Mouse (Mus musculus) ES-Bruce4 (cell line): ENCODE results near the gene Lrrc25.

ENCODE experiments used
- CTCF ChIP-seq: IDR thresholded peaks from one replicate; pipeline ENCODE4 v1.8.1; 2011; ENCODE audit warnings: low read depth, low read length
- EP300 ChIP-seq: IDR thresholded peaks from 2 replicates; pipeline ENCODE4 v1.6.1; 2011; ENCODE audit warnings: low read depth, low read length; ENCODE audit not compliant: insufficient read depth
- POLR2A ChIP-seq: IDR thresholded peaks from one replicate; pipeline ENCODE4 v1.8.1; 2011; ENCODE audit warnings: low read length; ENCODE audit not compliant: insufficient read depth

DNA sequence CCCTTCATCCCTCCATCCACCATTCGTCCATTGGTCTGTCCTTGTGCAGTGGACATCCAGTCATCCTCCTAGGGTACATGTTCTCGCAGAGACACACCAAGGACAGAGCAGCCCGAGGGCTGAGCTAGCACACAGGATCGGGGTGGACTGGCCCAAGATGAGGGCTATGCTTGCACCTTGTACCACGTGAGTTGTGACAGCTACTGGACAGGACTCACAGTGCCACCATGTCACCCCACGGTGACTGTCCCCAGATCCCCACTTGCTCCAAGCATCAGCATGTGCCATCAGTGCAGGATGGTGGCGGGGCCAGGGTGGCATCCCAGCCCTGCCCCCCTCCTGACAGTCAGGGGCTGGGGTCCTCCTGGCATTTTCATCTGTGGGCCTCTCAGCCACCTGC, 11.4 kb upstream of the Lrrc25 start:
- TF ChIP-seq POLR2A (no peak), CTCF (no peak), EP300 (no peak)
